Mouse (Mus musculus): ENCODE measurements at regions not wholly inside any gene's neighbourhood (a gene's known extent, or its start where the extent isn't known, plus 50 kb on each side); places are given as distances from the start of the nearest gene placed in this dataset.

DNA sequence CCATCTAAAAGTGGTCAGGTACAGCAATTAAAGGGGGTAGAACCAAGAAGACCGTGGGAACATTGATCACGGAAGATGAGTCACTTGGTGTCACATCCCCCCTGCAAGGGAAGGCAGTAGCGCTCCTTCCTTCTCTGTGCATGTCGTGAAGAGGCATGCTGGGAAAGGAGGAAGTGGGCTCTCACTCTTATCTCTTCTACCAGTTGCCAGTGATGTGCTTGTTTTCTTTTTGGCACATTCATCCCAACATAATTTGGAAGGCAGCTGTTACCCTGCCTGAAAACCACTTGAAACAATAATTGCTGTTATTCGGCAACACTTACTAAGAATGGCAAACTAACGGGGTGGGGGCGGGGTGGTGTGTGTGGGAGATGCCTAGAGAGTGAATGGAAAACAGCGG, 161.0 kb upstream of the Tmpo start:
- Histone ChIP-seq H3K9ac (ENCODE audit: low read depth, poor library complexity, severe bottlenecking) (no peak overlapping the region), H3K9me3 (replicated peaks; ENCODE audit: control insufficient read depth, insufficient read depth, low read length, poor library complexity, severe bottlenecking) (peaks cover 6% of the 10 kb centered on the region; the same call in 1 of the 2 replicates), H3K27me3 (ENCODE audit: control insufficient read depth, insufficient read depth, low read length, poor library complexity, severe bottlenecking) (no peaks in the 10 kb centered on the region; the same call in 1 of the 2 replicates), H3K27ac (ENCODE audit: insufficient read depth, low read length) (no peak overlapping the region), H3K4me3 (ENCODE audit: low read depth, low read length) (no peak overlapping the region), H3K36me3 (ENCODE audit: control insufficient read depth, insufficient read depth, low read length, poor library complexity, severe bottlenecking) (no peaks in the 10 kb centered on the region), H3K4me1 (ENCODE audit: control insufficient read depth, insufficient read depth, low read length) (no peaks in the 10 kb centered on the region)
- TF ChIP-seq POLR2A (IDR thresholded peaks at IDR 0.05; ENCODE audit: insufficient read depth, low read length) = no peak
- TF ChIP-seq CTCF (IDR thresholded peaks at IDR 0.05; ENCODE audit: low read depth, low read length) = no peak
- no peak for TF ChIP-seq EP300 (IDR thresholded peaks at IDR 0.05; ENCODE audit: insufficient read depth, low read depth, low read length)

DNA sequence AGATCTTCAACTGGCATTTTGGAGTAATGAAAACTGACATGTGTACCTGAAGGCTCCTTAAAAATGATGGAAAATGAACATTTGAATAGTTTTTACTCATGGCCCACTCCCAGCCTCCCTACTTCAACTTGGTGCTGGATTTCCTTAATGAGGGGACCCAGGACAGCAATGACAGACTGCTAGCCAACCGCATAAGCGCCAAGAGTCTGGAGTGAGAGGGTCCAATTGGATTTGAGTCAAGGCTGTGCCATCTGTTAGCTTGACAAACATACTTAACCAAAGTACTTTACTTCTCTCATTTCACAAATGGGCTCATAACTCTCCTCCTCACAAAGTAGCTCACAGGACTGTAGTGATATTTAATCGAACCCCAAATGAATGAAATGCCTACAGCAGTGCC, 158.2 kb upstream of the Tmpo start:
- H3K9me3 ChIP-seq (replicated peaks; ENCODE audit: control insufficient read depth, insufficient read depth, low read length, poor library complexity, severe bottlenecking) = peaks cover 6% of the 10 kb centered on the region; the same call in 1 of the 2 replicates

DNA sequence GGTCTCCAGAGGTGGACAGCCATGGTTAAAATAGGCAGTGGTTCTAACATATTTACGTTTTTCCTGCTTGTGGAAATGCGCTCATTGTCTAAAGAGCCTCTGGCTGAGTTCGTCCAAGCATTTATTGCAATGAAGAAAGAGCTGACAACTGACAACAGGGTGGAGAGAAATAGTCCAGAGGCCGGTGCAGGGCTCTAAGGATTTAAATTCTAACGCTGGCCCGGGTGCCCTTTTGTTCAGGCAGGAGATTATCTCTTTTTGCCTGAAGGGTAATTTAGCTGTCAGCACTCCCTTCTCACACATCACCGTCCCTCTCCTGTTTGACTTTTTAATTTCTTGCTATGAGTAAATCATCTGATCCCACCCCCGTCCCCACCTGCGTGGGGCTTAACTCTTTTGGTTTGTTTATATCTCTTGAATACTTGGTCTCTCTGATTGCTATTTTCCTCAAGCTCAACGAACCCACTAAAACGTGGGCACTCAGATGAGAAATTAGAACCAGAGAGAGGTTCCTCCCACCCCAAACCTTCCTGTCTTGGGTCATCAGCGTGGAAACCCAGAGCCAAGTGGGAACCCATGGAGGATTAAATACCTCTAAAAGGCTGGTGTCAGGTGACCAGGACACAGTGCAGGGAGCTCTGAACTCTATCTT, 145.7 kb upstream of the Tmpo start:
- Histone ChIP-seq H3K36me3 (ENCODE audit: control insufficient read depth, insufficient read depth, low read length, poor library complexity, severe bottlenecking) (no peaks in the 10 kb centered on the region), H3K27ac (ENCODE audit: insufficient read depth, low read length) (no peak overlapping the region), H3K9me3 (replicated peaks; ENCODE audit: control insufficient read depth, insufficient read depth, low read length, poor library complexity, severe bottlenecking) (no peaks in the 10 kb centered on the region), H3K27me3 (ENCODE audit: control insufficient read depth, insufficient read depth, low read length, poor library complexity, severe bottlenecking) (no peaks in the 10 kb centered on the region), H3K4me1 (ENCODE audit: control insufficient read depth, insufficient read depth, low read length) (no peaks in the 10 kb centered on the region), H3K4me3 (ENCODE audit: low read depth, low read length) (no peak overlapping the region), H3K9ac (ENCODE audit: low read depth, poor library complexity, severe bottlenecking) (no peak overlapping the region)
- TF ChIP-seq POLR2A (IDR thresholded peaks at IDR 0.05; ENCODE audit: insufficient read depth, low read length) = no peak
- no peak for TF ChIP-seq EP300 (IDR thresholded peaks at IDR 0.05; ENCODE audit: insufficient read depth, low read depth, low read length)
- TF ChIP-seq CTCF (IDR thresholded peaks at IDR 0.05; ENCODE audit: low read depth, low read length) = no peak

More for the DNA sequence above, 158.2 kb upstream of the Tmpo start:
- Histone ChIP-seq H3K36me3 (ENCODE audit: control insufficient read depth, insufficient read depth, low read length, poor library complexity, severe bottlenecking) (no peaks in the 10 kb centered on the region), H3K27ac (ENCODE audit: insufficient read depth, low read length) (no peak overlapping the region), H3K4me3 (ENCODE audit: low read depth, low read length) (no peak overlapping the region), H3K27me3 (ENCODE audit: control insufficient read depth, insufficient read depth, low read length, poor library complexity, severe bottlenecking) (no peaks in the 10 kb centered on the region; the same call in 1 of the 2 replicates), H3K9ac (ENCODE audit: low read depth, poor library complexity, severe bottlenecking) (no peak overlapping the region), H3K4me1 (ENCODE audit: control insufficient read depth, insufficient read depth, low read length) (no peaks in the 10 kb centered on the region)
- TF ChIP-seq CTCF (IDR thresholded peaks at IDR 0.05; ENCODE audit: low read depth, low read length) = no peak
- no peak for TF ChIP-seq EP300 (IDR thresholded peaks at IDR 0.05; ENCODE audit: insufficient read depth, low read depth, low read length)
- TF ChIP-seq POLR2A (IDR thresholded peaks at IDR 0.05; ENCODE audit: insufficient read depth, low read length) = no peak

DNA sequence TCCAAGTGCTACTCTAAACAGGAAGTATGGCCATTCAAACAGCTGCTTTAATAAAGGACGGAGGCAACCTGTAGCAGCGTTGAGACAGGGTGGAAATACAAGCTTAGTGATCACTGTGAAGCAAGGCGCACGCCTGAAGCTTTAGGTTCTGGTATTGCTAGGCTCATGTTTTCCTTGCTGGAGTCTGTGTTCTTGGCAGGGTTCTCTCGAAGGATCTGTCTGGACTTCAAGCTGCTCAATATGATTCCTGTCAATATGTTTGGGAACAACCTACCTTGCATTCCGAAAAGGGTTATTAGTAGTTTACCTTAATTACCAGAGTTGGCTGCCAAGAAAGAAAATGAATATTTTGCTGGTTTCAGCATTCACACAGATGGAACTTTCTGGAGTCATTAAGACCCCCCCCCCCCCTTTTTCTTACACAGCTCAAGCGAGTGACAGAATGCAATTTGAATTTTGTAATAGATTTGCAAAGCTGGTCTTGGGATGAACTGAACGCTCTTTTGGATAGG, 145.1 kb upstream of the Tmpo start:
- H3K27ac ChIP-seq (ENCODE audit: insufficient read depth, low read length) = no peak overlapping the region
- TF ChIP-seq CTCF (IDR thresholded peaks at IDR 0.05; ENCODE audit: low read depth, low read length) = no peak
- TF ChIP-seq POLR2A (IDR thresholded peaks at IDR 0.05; ENCODE audit: insufficient read depth, low read length) = no peak
- H3K9ac ChIP-seq (ENCODE audit: low read depth, poor library complexity, severe bottlenecking) = no peak overlapping the region
- H3K4me1 ChIP-seq (ENCODE audit: control insufficient read depth, insufficient read depth, low read length) = no peaks in the 10 kb centered on the region
- H3K36me3 ChIP-seq (ENCODE audit: control insufficient read depth, insufficient read depth, low read length, poor library complexity, severe bottlenecking) = no peaks in the 10 kb centered on the region
- H3K9me3 ChIP-seq (replicated peaks; ENCODE audit: control insufficient read depth, insufficient read depth, low read length, poor library complexity, severe bottlenecking) = no peaks in the 10 kb centered on the region
- H3K27me3 ChIP-seq (ENCODE audit: control insufficient read depth, insufficient read depth, low read length, poor library complexity, severe bottlenecking) = no peaks in the 10 kb centered on the region
- no peak overlapping the region for H3K4me3 ChIP-seq (ENCODE audit: low read depth, low read length)

DNA sequence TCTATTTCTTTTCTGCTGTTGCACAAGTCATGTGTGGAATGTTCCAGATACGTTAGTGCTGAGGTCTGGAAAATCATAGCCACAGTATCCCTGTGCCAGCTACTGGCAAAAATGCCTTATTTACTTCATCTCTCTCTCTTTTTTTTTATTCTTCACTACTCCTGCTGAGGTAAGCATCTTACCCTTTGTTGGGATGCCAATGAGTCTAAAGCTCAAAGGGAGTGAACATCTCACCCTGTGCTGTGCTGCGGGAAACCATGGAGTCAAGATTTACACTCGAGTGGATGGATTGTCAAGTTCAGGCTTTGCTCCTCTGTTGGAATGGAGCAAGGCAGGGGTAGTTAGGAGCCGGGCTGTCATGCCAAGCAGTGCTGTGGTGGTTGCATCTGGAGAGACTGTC, 140.1 kb upstream of the Tmpo start:
- Histone ChIP-seq H3K4me3 (ENCODE audit: low read depth, low read length) (no peak overlapping the region), H3K9ac (ENCODE audit: low read depth, poor library complexity, severe bottlenecking) (no peak overlapping the region), H3K9me3 (replicated peaks; ENCODE audit: control insufficient read depth, insufficient read depth, low read length, poor library complexity, severe bottlenecking) (no peaks in the 10 kb centered on the region), H3K36me3 (ENCODE audit: control insufficient read depth, insufficient read depth, low read length, poor library complexity, severe bottlenecking) (no peaks in the 10 kb centered on the region), H3K27me3 (ENCODE audit: control insufficient read depth, insufficient read depth, low read length, poor library complexity, severe bottlenecking) (no peaks in the 10 kb centered on the region), H3K4me1 (ENCODE audit: control insufficient read depth, insufficient read depth, low read length) (no peaks in the 10 kb centered on the region), H3K27ac (ENCODE audit: insufficient read depth, low read length) (no peak overlapping the region)
- TF ChIP-seq POLR2A (IDR thresholded peaks at IDR 0.05; ENCODE audit: insufficient read depth, low read length) = no peak
- TF ChIP-seq EP300 (IDR thresholded peaks at IDR 0.05; ENCODE audit: insufficient read depth, low read depth, low read length) = no peak
- no peak for TF ChIP-seq CTCF (IDR thresholded peaks at IDR 0.05; ENCODE audit: low read depth, low read length)

DNA sequence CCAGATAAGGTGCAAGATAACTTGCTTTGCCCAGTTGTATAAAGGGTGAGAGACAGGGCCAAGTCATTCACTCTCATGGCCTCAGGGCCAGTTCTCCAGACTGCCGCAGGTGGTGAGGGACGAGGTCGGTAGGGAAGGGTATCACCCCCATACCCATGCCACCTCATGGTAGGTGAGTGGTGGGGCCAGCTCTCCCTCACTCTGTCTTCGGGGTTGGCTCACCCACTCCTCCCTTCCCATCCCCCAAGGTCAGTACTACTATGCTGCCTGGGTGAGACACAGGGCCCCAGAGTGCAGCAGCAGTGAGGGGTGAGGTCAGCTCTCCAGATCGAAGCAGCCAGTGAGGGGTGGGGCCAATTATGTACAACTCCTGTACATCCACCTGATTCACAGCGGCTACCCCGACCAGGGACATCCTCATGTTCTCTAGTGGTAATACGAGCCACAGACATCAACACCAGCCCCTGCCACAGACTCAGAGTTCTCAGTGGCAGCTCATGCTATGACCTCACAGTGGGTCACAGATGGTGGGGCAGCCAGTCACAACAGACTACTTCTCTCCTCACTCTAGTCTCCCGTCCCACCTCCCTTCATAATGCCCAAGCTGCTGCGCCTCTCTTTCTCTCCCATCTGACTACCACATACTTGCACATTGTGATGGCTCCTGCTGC, 138.5 kb upstream of the Tmpo start:
- Histone ChIP-seq H3K27ac (ENCODE audit: insufficient read depth, low read length) (no peak overlapping the region), H3K4me3 (ENCODE audit: low read depth, low read length) (no peak overlapping the region), H3K9me3 (replicated peaks; ENCODE audit: control insufficient read depth, insufficient read depth, low read length, poor library complexity, severe bottlenecking) (no peaks in the 10 kb centered on the region), H3K36me3 (ENCODE audit: control insufficient read depth, insufficient read depth, low read length, poor library complexity, severe bottlenecking) (no peaks in the 10 kb centered on the region), H3K4me1 (ENCODE audit: control insufficient read depth, insufficient read depth, low read length) (no peaks in the 10 kb centered on the region), H3K27me3 (ENCODE audit: control insufficient read depth, insufficient read depth, low read length, poor library complexity, severe bottlenecking) (no peaks in the 10 kb centered on the region), H3K9ac (ENCODE audit: low read depth, poor library complexity, severe bottlenecking) (no peak overlapping the region)
- no peak for TF ChIP-seq CTCF (IDR thresholded peaks at IDR 0.05; ENCODE audit: low read depth, low read length)
- TF ChIP-seq EP300 (IDR thresholded peaks at IDR 0.05; ENCODE audit: insufficient read depth, low read depth, low read length) = no peak
- no peak for TF ChIP-seq POLR2A (IDR thresholded peaks at IDR 0.05; ENCODE audit: insufficient read depth, low read length)

All from ES-Bruce4 (cell line).